Mouse (Mus musculus): ENCODE measurements at regions not wholly inside any gene's neighbourhood (a gene's known extent, or its start where the extent isn't known, plus 50 kb on each side); places are given as distances from the start of the nearest gene placed in this dataset.

- TF ChIP-seq POLR2AphosphoS5 (IDR thresholded peaks at IDR 0.05; ENCODE audit: insufficient replicate concordance, low read depth, low read length) = no peak
- TF ChIP-seq CTCF (IDR thresholded peaks at IDR 0.05; ENCODE audit: low read depth, low read length) = no peak
- TF ChIP-seq GATA2 (IDR thresholded peaks at IDR 0.05; ENCODE audit: borderline replicate concordance, low read depth, low read length) = no peak
- no peak for TF ChIP-seq GATA1 (IDR thresholded peaks at IDR 0.05; ENCODE audit: borderline replicate concordance, low read length)
- TF ChIP-seq TAL1 (conservative IDR thresholded peaks at IDR 0.05; ENCODE audit: low read depth, low read length) = no peak
Measured at GRCm38 (mm10) chr8:46900826-46901225, 85.9 kb upstream of the Enpp6 start.
